Mouse (Mus musculus): ENCODE results near the gene Gpr143.
"Not testable (repeated sequence)": the region's sequence is repeated elsewhere in the genome, so short reads cannot be mapped to it uniquely, and the experiment has no call there.

Gene Gpr143

DNA sequence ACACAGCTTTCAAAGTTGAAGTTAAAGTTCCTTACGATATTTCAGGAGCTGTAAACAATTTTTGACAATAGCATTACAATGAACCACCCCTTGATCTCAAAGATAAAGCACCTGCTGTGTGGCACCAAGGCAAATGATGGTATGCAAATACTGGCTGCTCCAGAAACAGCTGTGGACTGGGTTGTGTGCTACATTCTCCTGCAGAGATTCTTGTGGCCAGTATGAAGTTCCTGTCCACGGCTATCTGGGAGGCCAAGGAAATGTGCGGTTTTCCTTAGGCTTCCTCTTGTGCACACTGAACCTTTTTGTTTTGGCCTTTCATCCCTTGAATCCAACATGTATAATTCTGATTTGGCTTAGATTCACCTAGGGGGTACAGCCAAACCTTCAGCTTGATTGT is 31.6 kb downstream of the Gpr143 start:
- TF ChIP-seq POU5F1 (IDR thresholded peaks at IDR 0.05; ENCODE audit: borderline replicate concordance, low read length) (no peak), NANOG (IDR thresholded peaks at IDR 0.05; ENCODE audit: borderline replicate concordance, low read length) (no peak), CTCF (conservative IDR thresholded peaks at IDR 0.05; ENCODE audit: low read length) (no peak)
- no peak overlapping the region for H3K4me3 ChIP-seq (replicated peaks; ENCODE audit: low read length)
- 0 out of 2 replicates have a peak, but pooled peaks cover 7% of the 10 kb centered on the region for H3K4me1 ChIP-seq (replicated peaks; ENCODE audit: low read depth, low read length)
- no peaks in the 10 kb centered on the region for H3K27me3 ChIP-seq (ENCODE audit: insufficient read depth, low read length)
- H3K36me3 ChIP-seq (ENCODE audit: insufficient read depth, low read length) = no peaks in the 10 kb centered on the region
- no peaks in the 10 kb centered on the region for H3K9me3 ChIP-seq (ENCODE audit: low read length)

DNA sequence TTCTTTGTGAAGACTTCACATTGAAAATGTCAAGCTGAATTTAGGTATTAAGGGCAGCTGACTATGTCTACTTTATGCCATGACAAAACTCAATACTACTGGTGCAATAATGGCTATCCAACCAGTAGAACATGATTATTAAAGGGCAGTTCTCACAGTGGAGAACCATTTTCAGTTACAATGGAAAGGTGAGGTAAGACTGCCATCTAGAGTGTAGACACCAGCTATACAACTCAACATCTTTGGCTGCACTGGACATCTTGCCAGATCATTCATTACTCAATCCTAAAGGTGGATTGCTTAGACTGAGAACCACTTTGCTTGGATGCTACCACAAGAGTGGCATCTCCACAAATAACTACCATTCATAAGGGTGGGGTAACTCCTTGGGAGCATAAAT is 37.3 kb downstream of the Gpr143 start:
- 0 out of 2 replicates have a peak, but pooled peaks cover 7% of the 10 kb centered on the region for H3K4me1 ChIP-seq (replicated peaks; ENCODE audit: low read depth, low read length)
- H3K36me3 ChIP-seq (ENCODE audit: insufficient read depth, low read length) = no peaks in the 10 kb centered on the region
- TF ChIP-seq POU5F1 (IDR thresholded peaks at IDR 0.05; ENCODE audit: borderline replicate concordance, low read length) = no peak
- TF ChIP-seq NANOG (IDR thresholded peaks at IDR 0.05; ENCODE audit: borderline replicate concordance, low read length) = no peak
- no peak; the same call in 1 of the 2 replicates for TF ChIP-seq CTCF (conservative IDR thresholded peaks at IDR 0.05; ENCODE audit: low read length)
- H3K27me3 ChIP-seq (ENCODE audit: insufficient read depth, low read length) = no peaks in the 10 kb centered on the region
- H3K9me3 ChIP-seq (ENCODE audit: low read length) = no peaks in the 10 kb centered on the region
- no peak overlapping the region for H3K4me3 ChIP-seq (replicated peaks; ENCODE audit: low read length)

DNA sequence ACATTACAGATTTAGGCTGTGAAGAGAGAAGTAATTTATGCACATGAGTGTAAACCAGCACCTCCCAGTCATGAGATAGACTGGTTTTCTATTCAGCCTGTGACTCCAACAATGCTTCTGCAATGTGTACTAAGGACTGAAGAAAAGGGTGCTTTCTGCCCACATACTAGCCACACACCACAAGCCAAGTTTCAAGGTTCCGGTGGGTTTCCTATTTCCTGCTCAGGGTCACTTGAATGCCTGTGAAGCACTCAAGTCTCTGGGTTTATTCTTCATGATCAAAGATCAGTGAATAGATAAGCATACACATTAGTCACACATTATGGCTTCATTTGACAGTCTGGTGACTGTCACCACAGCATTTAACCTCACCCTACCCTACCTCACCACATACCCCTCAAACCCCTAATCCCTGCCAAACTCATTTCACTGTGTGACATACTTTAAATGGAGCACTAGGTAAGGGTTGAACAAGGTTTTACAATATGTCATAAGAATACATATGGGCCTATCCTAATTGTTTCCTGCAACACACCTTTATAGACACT is 49.4 kb downstream of the Gpr143 start:
- not testable (repeated sequence) for H3K4me3 ChIP-seq (replicated peaks; ENCODE audit: low read length); H3K27me3 ChIP-seq (ENCODE audit: insufficient read depth, low read length)

DNA sequence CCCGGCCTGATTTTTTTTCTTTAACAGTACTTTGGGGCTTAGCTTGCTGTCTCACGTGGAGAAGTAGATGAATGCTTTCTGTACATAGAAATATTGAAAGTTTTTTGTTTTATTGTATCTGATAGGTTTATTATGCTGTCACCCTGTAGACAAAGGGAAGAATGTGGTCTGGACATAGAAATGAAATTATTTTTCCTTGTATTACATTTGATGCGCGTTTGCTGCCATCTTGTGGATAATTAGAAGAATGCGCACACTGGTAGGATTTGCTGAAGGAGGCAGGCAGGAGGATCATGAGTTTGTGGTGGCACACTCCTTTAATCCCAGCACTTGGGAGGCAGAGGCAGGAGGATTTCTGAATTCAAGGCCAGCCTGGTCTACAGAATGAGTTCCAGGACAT is 53.2 kb downstream of the Gpr143 start:
- H3K9me3 ChIP-seq (ENCODE audit: low read length); H3K36me3 ChIP-seq (ENCODE audit: insufficient read depth, low read length); H3K4me1 ChIP-seq (replicated peaks; ENCODE audit: low read depth, low read length); H3K4me3 ChIP-seq (replicated peaks; ENCODE audit: low read length); H3K27me3 ChIP-seq (ENCODE audit: insufficient read depth, low read length): not testable (repeated sequence)
- peak; percentile 29 for TF ChIP-seq CTCF (conservative IDR thresholded peaks at IDR 0.05; ENCODE audit: low read length)

More for the DNA sequence above, 49.4 kb downstream of the Gpr143 start:
- not testable (repeated sequence) for H3K9me3 ChIP-seq (ENCODE audit: low read length); H3K36me3 ChIP-seq (ENCODE audit: insufficient read depth, low read length); H3K4me1 ChIP-seq (replicated peaks; ENCODE audit: low read depth, low read length)

DNA sequence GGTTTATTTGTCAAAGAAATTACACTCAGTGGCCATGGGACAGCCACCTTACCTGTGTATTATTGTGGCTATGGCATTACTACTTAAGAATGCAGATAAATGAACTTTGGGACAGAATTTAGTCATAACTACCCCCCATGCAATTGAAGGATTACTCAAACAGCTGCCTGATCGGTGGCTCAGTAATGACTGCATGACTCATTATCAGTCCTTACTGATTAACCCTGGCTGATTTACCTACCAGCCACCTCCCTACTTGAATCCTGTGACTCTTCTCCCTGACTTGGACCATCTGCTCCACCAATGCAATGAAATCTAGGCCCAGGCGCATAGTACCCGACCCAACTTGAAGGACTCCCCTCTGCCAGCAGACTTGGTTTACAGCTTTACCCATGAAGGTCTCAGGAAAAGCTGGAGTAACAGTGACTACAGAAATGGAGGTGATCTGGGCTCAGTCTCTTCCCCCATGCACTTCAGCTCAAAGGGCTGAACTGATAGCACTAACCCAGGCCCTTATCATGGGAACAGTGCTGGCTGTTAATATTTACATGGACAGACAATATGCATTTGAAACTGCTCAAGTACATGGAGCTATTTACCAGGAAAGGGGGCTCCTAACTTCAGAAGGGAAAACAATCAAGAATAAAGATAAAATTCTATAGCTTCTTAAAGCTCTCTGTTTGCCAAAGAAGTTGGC is 73.5 kb downstream of the Gpr143 start:
- no peaks in the 10 kb centered on the region for H3K27me3 ChIP-seq (ENCODE audit: insufficient read depth, low read length)
- no peak overlapping the region for H3K4me3 ChIP-seq (replicated peaks; ENCODE audit: low read length)
- peaks cover 19% of the 10 kb centered on the region for H3K9me3 ChIP-seq (ENCODE audit: low read length)
- TF ChIP-seq CTCF (conservative IDR thresholded peaks at IDR 0.05; ENCODE audit: low read length) (no peak), NANOG (IDR thresholded peaks at IDR 0.05; ENCODE audit: borderline replicate concordance, low read length) (no peak), POU5F1 (IDR thresholded peaks at IDR 0.05; ENCODE audit: borderline replicate concordance, low read length) (no peak)
- no peaks in the 10 kb centered on the region for H3K4me1 ChIP-seq (replicated peaks; ENCODE audit: low read depth, low read length)
- no peaks in the 10 kb centered on the region for H3K36me3 ChIP-seq (ENCODE audit: insufficient read depth, low read length)

All from E14TG2a.4 (cell line).